Comparison of ENCODE assay signal across 15 mouse cellular contexts in the genomic region with DNA sequence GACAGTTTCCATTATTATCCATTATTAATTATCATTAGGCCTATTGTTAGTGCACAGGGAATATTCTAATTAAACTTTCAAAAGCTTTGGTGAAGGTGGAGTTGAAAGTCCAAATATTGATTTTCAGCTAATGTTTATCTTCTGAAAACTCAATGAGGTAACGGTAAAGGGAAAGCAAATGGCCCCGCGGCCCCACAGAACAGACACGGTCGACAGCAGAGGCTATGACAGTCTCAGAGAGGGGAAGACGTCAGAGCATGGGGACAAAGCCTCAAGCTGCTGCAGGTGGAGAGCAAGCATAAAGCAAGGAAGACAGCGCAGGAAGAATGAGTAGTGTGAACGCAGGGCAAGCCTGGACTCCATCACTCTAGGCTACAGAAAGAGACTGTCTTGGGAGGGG. TPM values are rescaled to one million over a fixed set of nuclear protein-coding genes. Genes with fewer than 3 reads are reported as not detected.
DNase-seq lines count a peak whose midpoint lies in the region; ATAC-seq lines count a peak whose summit lies in the region.
"Had no signal": no experiment of that assay in that cellular context is flagged by ENCODE, and none has a peak within 500 bp of the region (broad histone marks: within the 10 kb centered on the region; RNA-seq: fewer than 3 reads in every experiment).

No protein-coding gene starts in this region.

- H3K4me1 ChIP-seq in embryonic facial prominence, embryonic 11.5 days (ENCODE audit: control insufficient read depth, insufficient read depth, low read length), result no peaks in the 10 kb centered on the region
- peaks cover 19% of the 10 kb centered on the region for H3K4me1 ChIP-seq in embryonic facial prominence, embryonic 10.5 days
- peaks cover 19% of the 10 kb centered on the region; the same call in 1 of the 2 replicates for H3K4me1 ChIP-seq in hindbrain, embryonic 15.5 days (replicated peaks)
- H3K4me1 ChIP-seq in hindbrain, embryonic 14.5 days (replicated peaks; ENCODE audit: control insufficient read depth, insufficient read depth, low read length), result peaks cover 19% of the 10 kb centered on the region
- H3K4me1 ChIP-seq in liver, embryonic 16.5 days (ENCODE audit: control insufficient read depth, low read depth, low read length), result peaks cover 10% of the 10 kb centered on the region

- 83% methylated on average over 8 of the region's 8 CpGs for WGBS in embryonic facial prominence, embryonic 11.5 days
- 76% methylated on average over 8 of the region's 8 CpGs for WGBS in embryonic facial prominence, embryonic 10.5 days
- WGBS in hindbrain, embryonic 15.5 days, result 68% methylated on average over 8 of the region's 8 CpGs
- 66% methylated on average over 8 of the region's 8 CpGs for WGBS in hindbrain, embryonic 14.5 days
- 60% methylated on average over 7 of the region's 8 CpGs for WGBS in liver, embryonic 16.5 days (ENCODE audit: insufficient replicate concordance)

- no peak for DNase-seq in embryonic facial prominence, embryonic 11.5 days (ENCODE audit: low spot score)
- no peak for DNase-seq in embryonic facial prominence, embryonic 10.5 days (ENCODE audit: low spot score)
- no peak for DNase-seq in hindbrain, embryonic 14.5 days (ENCODE audit: low spot score)
- peak; percentile 35 for DNase-seq in brain, adult 2 months (ENCODE audit: low read depth, low spot score)
- no peak for DNase-seq in urinary bladder, postnatal 25 days (ENCODE audit: low spot score)
- no peak for DNase-seq in urinary bladder, postnatal 36 days (ENCODE audit: low spot score in 2 of 2)
- DNase-seq: heart, postnatal 14 days; kidney, adult 2 months; right cerebral cortex, adult 18-20 months had no signal

- ATAC-seq in embryonic facial prominence, embryonic 11.5 days (replicated peaks; ENCODE audit: insufficient number of reproducible peaks, low FRiP score, low TSS enrichment, low read depth), result 0 out of 2 replicates have a peak, but pooled peaks have one; percentile 48
- ATAC-seq in hindbrain, embryonic 15.5 days (ENCODE audit: low FRiP score, low read depth), result 0 out of 2 replicates have a peak, but pooled peaks have one; percentile 28
- ATAC-seq in hindbrain, embryonic 14.5 days (ENCODE audit: low FRiP score), result no peak
- peak; percentile 60 for ATAC-seq in liver, embryonic 16.5 days (ENCODE audit: low read depth)

- no peak overlapping the region for H3K4me2 ChIP-seq in embryonic facial prominence, embryonic 11.5 days (ENCODE audit: low read depth, low read length)
- no peak overlapping the region for H3K4me2 ChIP-seq in hindbrain, embryonic 15.5 days
- no peak overlapping the region for H3K4me2 ChIP-seq in hindbrain, embryonic 14.5 days (replicated peaks)
- 0 out of 2 replicates have a peak overlapping the region, but pooled peaks have one; percentile 3 for H3K4me2 ChIP-seq in liver, embryonic 16.5 days (ENCODE audit: low read depth, low read length)
- H3K4me2 ChIP-seq: limb, embryonic 12.5 days; midbrain, embryonic 12.5 days had no signal

- no peaks in the 10 kb centered on the region; the same call in 1 of the 2 replicates for H3K36me3 ChIP-seq in embryonic facial prominence, embryonic 11.5 days (replicated peaks; ENCODE audit: control insufficient read depth, insufficient read depth, low read depth, low read length)
- peaks cover 32% of the 10 kb centered on the region; the same call in 1 of the 2 replicates for H3K36me3 ChIP-seq in embryonic facial prominence, embryonic 10.5 days (replicated peaks)
- peaks cover 10% of the 10 kb centered on the region; the same call in 1 of the 2 replicates for H3K36me3 ChIP-seq in hindbrain, embryonic 15.5 days
- peaks cover 38% of the 10 kb centered on the region for H3K36me3 ChIP-seq in hindbrain, embryonic 14.5 days (replicated peaks; ENCODE audit: control insufficient read depth, insufficient read depth)
- peaks cover 5% of the 10 kb centered on the region for H3K36me3 ChIP-seq in liver, embryonic 16.5 days (ENCODE audit: control insufficient read depth, insufficient read depth)

- no peak overlapping the region for H3K4me3 ChIP-seq in embryonic facial prominence, embryonic 11.5 days (ENCODE audit: low read depth, low read length)
- H3K4me3 ChIP-seq in embryonic facial prominence, embryonic 10.5 days, result no peak overlapping the region
- no peak overlapping the region for H3K4me3 ChIP-seq in hindbrain, embryonic 15.5 days
- H3K4me3 ChIP-seq in hindbrain, embryonic 14.5 days (replicated peaks; ENCODE audit: low read length), result no peak overlapping the region
- no peak overlapping the region for H3K4me3 ChIP-seq in liver, embryonic 16.5 days (ENCODE audit: low read depth, low read length)
- H3K4me3 ChIP-seq: erythroblast, embryonic 14.5 days; left cerebral cortex, adult 2 months; limb, embryonic 12.5 days; midbrain, embryonic 12.5 days had no signal

- H3K27ac ChIP-seq in embryonic facial prominence, embryonic 11.5 days (replicated peaks; ENCODE audit: low read depth, low read length), result no peak overlapping the region
- H3K27ac ChIP-seq in embryonic facial prominence, embryonic 10.5 days (replicated peaks), result no peak overlapping the region
- H3K27ac ChIP-seq in hindbrain, embryonic 15.5 days (replicated peaks), result no peak overlapping the region
- no peak overlapping the region for H3K27ac ChIP-seq in hindbrain, embryonic 14.5 days
- 0 out of 2 replicates have a peak overlapping the region, but pooled peaks have one; percentile 31 for H3K27ac ChIP-seq in liver, embryonic 16.5 days (ENCODE audit: low read length)
- H3K27ac ChIP-seq: left cerebral cortex, adult 2 months; limb, embryonic 12.5 days; midbrain, embryonic 12.5 days had no signal

- no peak overlapping the region for H3K9ac ChIP-seq in embryonic facial prominence, embryonic 11.5 days (replicated peaks; ENCODE audit: low read length)
- H3K9ac ChIP-seq in hindbrain, embryonic 15.5 days, result no peak overlapping the region
- H3K9ac ChIP-seq in hindbrain, embryonic 14.5 days, result no peak overlapping the region
- H3K9ac ChIP-seq in liver, embryonic 16.5 days (ENCODE audit: low read depth, low read length), result no peak overlapping the region
- H3K9ac ChIP-seq: limb, embryonic 12.5 days; midbrain, embryonic 12.5 days had no signal

- H3K9me3 ChIP-seq in embryonic facial prominence, embryonic 11.5 days (replicated peaks; ENCODE audit: control insufficient read depth, low read length), result no peaks in the 10 kb centered on the region
- H3K9me3 ChIP-seq in embryonic facial prominence, embryonic 10.5 days, result no peaks in the 10 kb centered on the region
- no peaks in the 10 kb centered on the region for H3K9me3 ChIP-seq in hindbrain, embryonic 15.5 days
- H3K9me3 ChIP-seq in hindbrain, embryonic 14.5 days (ENCODE audit: control insufficient read depth, low read length), result no peaks in the 10 kb centered on the region
- H3K9me3 ChIP-seq in liver, embryonic 16.5 days (replicated peaks; ENCODE audit: control insufficient read depth, low read length), result no peaks in the 10 kb centered on the region
- H3K9me3 ChIP-seq: limb, embryonic 12.5 days; midbrain, embryonic 12.5 days had no signal

- no peaks in the 10 kb centered on the region for H3K27me3 ChIP-seq in embryonic facial prominence, embryonic 11.5 days (ENCODE audit: control insufficient read depth, insufficient read depth, low read length)
- H3K27me3 ChIP-seq in embryonic facial prominence, embryonic 10.5 days (replicated peaks; ENCODE audit: low read depth, poor library complexity, severe bottlenecking), result no peaks in the 10 kb centered on the region
- no peaks in the 10 kb centered on the region for H3K27me3 ChIP-seq in hindbrain, embryonic 15.5 days
- H3K27me3 ChIP-seq in hindbrain, embryonic 14.5 days (ENCODE audit: control insufficient read depth, insufficient read depth, low read length), result no peaks in the 10 kb centered on the region
- no peaks in the 10 kb centered on the region for H3K27me3 ChIP-seq in liver, embryonic 16.5 days (ENCODE audit: control insufficient read depth, insufficient read depth, low read depth, low read length)
- H3K27me3 ChIP-seq: limb, embryonic 12.5 days; midbrain, embryonic 12.5 days had no signal

RNA-seq across cellular contexts. Expression of gene Itm2b, which starts 9.2 kb away (rescaled TPM):
- polyA plus RNA-seq in embryonic facial prominence, embryonic 11.5 days (2014; fragmentation: Nextera tagmentation; extraction: Ambion mirVana), result 378 and 386 TPM in 2 replicates
- 197 and 226 TPM in 2 replicates for polyA plus RNA-seq in embryonic facial prominence, embryonic 10.5 days (2016; fragmentation: Nextera tagmentation; extraction: Ambion mirVana)
- 709 and 713 TPM in 2 replicates for polyA plus RNA-seq in hindbrain, embryonic 15.5 days (2015; fragmentation: Nextera tagmentation; extraction: Ambion mirVana)
- 761 and 787 TPM in 2 replicates for polyA plus RNA-seq in hindbrain, embryonic 14.5 days (2014; fragmentation: Nextera tagmentation; extraction: Ambion mirVana)
- polyA plus RNA-seq in liver, embryonic 16.5 days (2015; fragmentation: Nextera tagmentation; extraction: Ambion mirVana), result 588 and 605 TPM in 2 replicates

RNA-seq across cellular contexts. Expression of gene Rb1, which starts 50.3 kb away (rescaled TPM):
- polyA plus RNA-seq in embryonic facial prominence, embryonic 11.5 days (2014; fragmentation: Nextera tagmentation; extraction: Ambion mirVana), result 25.6 and 26.2 TPM in 2 replicates
- polyA plus RNA-seq in embryonic facial prominence, embryonic 10.5 days (2016; fragmentation: Nextera tagmentation; extraction: Ambion mirVana), result 24.4 and 29.3 TPM in 2 replicates
- polyA plus RNA-seq in hindbrain, embryonic 15.5 days (2015; fragmentation: Nextera tagmentation; extraction: Ambion mirVana), result 25.7 and 27.5 TPM in 2 replicates
- 29.2 and 32.2 TPM in 2 replicates for polyA plus RNA-seq in hindbrain, embryonic 14.5 days (2014; fragmentation: Nextera tagmentation; extraction: Ambion mirVana)
- polyA plus RNA-seq in liver, embryonic 16.5 days (2015; fragmentation: Nextera tagmentation; extraction: Ambion mirVana), result 16.7 and 18.5 TPM in 2 replicates
